Mouse (Mus musculus): ENCODE results near the gene Gjc2. TPM values are rescaled to one million over a fixed set of nuclear protein-coding genes. Genes with fewer than 3 reads are reported as not detected.

Gene Gjc2
- not detected for polyA plus RNA-seq (2017; shearing (Covaris generic))

DNA sequence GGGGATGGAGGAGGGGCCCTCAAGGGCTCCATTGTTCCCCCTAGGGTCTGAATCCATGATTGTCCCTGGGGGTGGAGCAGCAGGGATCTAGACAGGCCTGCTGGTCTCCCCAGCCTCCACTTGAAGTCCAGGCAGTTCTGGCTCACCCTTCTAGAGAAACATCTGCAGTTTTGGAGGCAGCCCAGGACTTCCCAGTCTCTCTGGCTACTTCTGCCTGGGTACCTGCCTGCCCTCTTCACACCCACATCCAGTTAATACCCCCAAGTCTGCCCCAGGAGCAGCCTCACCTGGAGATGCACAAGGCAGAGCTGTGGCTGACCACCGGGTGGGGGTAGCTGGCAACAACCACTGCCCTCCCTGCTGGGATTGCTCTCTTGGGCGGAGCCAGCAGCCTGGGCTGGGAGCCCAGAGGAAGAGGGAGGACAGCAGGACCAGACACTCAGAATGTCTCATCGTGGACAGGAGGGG is at the start of gene Gjc2:
Gene Gjc2 (minus strand): TSS at position 350 of the 468 bp plus-strand sequence.

DNA sequence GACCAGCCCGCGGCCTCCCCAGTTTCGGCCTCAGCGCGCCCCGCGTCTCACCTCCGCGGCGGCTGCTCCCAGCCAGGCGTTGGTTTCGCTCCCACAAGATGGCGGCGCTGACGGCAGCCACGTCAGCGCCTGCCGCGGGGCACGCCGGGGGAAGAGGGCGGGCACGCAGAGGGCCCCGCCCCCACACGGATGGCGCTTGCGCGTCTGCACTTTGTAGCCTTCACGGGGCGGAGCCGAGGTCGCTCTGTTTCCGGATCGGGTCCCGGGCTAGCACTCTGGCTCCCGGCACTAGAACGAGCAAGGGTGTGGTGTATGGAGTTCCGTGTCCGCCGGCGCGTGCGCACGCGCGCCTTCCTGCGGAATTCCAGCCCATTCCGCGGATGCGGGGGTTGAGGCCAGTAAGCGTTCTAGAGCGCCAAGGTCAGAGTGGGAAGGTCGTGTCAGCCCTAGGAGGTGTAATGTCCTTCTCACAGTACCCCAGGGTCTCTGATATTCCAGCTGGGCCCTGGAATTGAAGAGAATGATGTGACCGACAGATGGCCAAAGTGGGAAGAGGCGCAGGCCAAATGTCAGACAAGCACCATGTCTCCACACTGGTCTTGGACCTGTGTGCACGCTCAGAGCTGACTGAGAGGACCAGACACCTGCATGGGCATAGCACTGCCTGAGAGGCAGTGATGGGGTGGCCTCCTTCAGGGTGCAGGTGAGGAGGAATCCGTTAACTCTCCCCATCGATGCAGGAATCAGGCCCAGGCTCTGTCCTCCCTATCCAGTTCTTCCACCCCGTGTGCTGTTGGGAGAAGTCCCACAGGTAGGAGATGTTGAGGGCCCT is 45.3 kb upstream of the Gjc2 start, which contains the start of gene Arf1:
Gene Arf1 (minus strand): TSS at position 149 of the 832 bp plus-strand sequence.

DNA sequence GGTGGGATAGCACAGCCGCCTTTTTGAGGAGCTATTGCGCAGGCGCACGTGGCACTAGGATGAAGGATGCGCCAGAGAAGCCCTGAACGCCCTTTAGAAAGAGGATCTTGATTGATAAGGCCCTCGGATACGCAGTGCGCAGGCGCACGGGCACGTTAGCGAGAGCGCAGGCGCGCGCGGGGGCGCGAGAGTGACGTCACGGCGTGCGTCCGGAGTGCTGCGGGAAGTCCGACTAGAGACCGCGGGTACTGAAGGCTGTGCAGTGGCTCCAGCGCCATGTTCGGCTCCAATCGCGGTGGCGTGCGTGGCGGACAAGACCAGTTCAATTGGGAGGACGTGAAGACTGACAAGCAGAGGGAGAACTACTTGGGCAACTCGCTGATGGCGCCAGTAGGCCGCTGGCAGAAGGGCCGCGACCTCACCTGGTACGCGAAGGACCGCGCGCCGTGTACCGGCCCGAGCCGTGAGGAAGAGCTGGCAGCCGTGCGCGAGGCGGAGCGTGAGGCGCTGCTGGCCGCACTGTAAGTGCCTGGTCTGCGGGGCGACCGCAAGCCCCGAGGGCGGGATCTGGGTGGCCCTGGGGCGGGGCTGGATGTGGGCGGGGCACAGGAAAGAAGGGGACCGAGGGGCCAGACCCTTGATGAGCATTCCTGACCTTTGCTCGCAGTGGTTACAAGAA is 25.3 kb upstream of the Gjc2 start, which contains the start of gene 2310033P09Rik:
Gene 2310033P09Rik (plus strand): TSS at position 169 of the 679 bp plus-strand sequence.

DNA sequence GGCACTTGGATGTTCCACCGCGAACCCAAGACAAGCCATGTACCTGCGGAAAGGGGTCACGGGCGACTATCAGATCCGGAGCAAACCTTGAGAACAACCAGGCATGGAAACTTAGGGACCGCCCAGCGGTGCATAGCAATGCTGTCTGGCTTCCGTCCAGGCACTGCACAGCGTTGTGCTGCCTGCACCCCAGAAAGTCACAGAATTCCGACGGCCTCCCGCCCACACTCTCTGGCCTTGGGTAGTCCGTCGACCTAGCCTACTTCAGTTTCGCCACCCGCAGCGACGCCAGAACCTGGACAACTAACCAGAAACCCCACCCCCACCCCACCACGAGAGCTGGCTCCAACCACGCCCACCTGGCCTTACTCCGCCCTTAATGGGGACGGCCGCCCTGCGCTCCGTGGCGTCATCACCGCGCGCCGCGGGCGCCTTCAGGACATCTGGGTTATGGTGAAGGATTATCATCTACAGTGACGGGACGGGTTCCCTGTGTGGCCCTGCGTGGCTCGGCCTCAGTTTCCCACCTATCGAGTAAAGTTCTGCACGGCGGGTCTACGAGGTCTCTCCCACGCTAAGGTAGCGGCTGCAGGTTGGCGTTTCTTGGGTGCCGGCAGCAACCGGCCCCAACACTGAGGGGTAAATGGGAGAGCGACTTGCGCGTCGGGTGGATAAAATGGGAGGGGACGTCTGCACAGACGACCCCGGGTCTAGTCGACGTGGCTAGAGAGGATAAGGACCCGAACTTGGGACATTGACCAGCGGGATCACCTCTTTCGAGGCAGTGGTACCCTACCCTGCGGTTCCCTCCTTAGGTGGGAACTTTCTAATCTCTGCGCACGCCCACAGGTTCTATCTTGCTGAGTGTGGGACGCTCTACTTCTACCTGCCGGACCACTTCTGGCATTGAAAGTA is 19.3 kb upstream of the Gjc2 start, which contains the start of gene Mrpl55:
Gene Mrpl55 (plus strand): TSS at position 406 of the 915 bp plus-strand sequence.

DNA sequence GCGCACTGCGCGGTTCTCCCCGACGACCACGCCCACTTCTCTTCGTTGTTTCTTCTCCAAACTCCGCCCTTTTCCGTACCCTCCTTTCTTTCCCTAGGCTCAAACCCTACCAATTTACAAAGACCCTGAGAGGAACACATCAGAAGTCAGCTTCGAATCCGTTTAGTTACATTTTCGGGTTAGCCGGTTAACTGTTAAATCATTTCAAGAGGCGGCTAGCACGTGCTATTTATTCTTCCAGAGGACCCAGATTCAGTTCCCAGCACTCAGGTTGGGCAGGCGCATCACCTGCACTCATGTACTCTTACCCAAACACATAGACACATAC is 9.0 kb upstream of the Gjc2 start, which contains the start of gene Guk1:
Gene Guk1 (minus strand): TSS at position 154 of the 328 bp plus-strand sequence.

DNA sequence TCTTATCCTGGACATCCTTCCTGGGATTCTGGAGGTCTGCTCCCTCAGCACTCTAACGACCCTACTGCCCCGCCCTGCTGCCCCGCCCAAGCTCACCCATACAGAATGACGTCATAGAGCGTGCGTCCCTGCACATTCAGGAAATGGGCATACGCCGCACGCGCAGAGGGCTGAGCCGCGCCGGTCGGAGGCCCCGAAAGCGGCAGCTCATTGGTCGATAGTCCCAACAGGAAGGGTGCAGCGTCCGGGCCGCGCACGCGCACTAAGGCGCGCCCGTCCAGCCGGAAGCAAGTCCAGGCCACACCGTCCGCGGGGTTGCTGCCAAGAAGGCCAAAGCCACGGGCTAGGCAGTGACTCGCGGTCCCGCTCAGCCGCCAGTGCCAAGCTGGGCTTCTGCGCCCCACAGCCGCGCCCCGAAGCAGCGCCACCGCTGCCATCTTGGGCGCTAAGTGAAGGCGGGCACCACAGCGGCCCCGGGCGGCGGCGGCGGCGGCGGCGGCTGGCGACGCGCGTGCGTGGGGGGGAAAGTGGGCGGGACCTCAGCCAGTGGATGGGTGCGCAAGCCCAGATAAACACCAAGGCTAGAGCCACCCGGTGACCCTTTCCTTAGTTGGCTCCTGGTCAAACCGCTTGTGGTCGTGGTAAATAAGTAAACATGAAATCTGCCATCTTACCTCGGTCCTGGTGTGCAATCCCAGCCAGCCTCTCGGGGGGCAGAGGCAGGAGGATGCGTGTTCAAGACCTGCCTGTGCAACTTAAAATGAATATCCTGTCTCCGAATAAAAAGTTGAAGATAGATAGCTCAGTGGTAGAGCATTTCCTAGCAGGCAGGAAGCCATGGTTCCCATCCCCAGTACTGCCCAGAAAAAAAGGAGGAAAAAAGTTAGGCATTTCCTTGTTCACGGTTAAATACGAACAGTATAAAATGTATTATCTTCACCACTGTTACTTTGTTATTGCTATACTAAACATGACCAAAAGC is 19.5 kb downstream of the Gjc2 start, which contains the start of gene Iba57:
Gene Iba57 (minus strand): TSS at position 485 of the 982 bp plus-strand sequence.

DNA sequence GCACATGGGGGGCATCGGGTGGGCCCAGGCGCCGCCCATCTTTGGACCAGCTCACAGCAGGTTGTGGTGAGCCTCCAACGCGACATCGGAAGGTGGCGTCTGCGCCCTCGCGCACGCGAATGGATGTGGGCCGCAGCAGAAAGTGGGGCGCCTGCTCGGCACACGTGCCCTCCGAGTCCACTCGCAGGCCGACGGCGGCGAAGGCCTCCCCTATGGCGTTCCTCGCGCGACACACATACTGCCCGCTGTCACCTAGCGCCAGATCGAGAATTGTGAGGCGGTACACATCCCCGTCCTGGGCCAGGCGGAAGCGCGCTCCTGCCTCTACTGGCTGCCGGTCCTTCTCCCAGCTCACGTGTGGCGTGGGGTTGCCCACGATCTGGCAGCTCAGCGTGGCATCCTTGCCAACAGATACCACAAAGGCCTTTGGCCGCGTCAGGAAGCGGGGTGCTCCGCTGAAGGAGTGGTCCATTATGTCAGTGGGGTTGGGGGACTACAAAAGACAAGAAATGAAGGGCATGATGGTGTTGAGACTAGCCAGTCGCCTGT is 47.0 kb downstream of the Gjc2 start, which contains the start of gene Obscn:
Gene Obscn (minus strand): TSS at position 499 of the 549 bp plus-strand sequence.

Other genes starting within 250 kb of the Gjc2 start
- gene Rnf187, start 244.3 kb downstream of the Gjc2 start, polyA plus RNA-seq (2017; shearing (Covaris generic)): 302 TPM
- gene Hist3h2ba, start 234.3 kb downstream of the Gjc2 start, polyA plus RNA-seq (2017; shearing (Covaris generic)): 22.4 TPM
- gene Hist3h2a, start 228.5 kb downstream of the Gjc2 start, polyA plus RNA-seq (2017; shearing (Covaris generic)): 20.4 TPM
- gene Trim17, start 228.5 kb downstream of the Gjc2 start, polyA plus RNA-seq (2017; shearing (Covaris generic)): 0.34 TPM
- 55.0 TPM for gene Trim11, start 205.1 kb downstream of the Gjc2 start, polyA plus RNA-seq (2017; shearing (Covaris generic))
- gene Obscn, start 46.8 kb downstream of the Gjc2 start, polyA plus RNA-seq (2017; shearing (Covaris generic)): 0.04 TPM
- gene Iba57, start 19.5 kb downstream of the Gjc2 start, polyA plus RNA-seq (2017; shearing (Covaris generic)): 7.8 TPM
- gene Guk1, start 9.0 kb upstream of the Gjc2 start, polyA plus RNA-seq (2017; shearing (Covaris generic)): 88.0 TPM
- 44.2 TPM for gene Mrpl55, start 19.3 kb upstream of the Gjc2 start, polyA plus RNA-seq (2017; shearing (Covaris generic))
- 40.1 TPM for gene 2310033P09Rik, start 25.1 kb upstream of the Gjc2 start, polyA plus RNA-seq (2017; shearing (Covaris generic))
- 474 TPM for gene Arf1, start 45.1 kb upstream of the Gjc2 start, polyA plus RNA-seq (2017; shearing (Covaris generic))
- not detected for gene Wnt3a, start 107.5 kb upstream of the Gjc2 start, polyA plus RNA-seq (2017; shearing (Covaris generic))
- not detected for gene Wnt9a, start 123.7 kb upstream of the Gjc2 start, polyA plus RNA-seq (2017; shearing (Covaris generic))
- not detected for gene Prss38, start 192.4 kb upstream of the Gjc2 start, polyA plus RNA-seq (2017; shearing (Covaris generic))

Data from CD4-positive, CD25-positive, alpha-beta regulatory T cell (primary cell).